Mouse (Mus musculus): Measurements from ENCODE around the gene Clba1. TPM values are rescaled to one million over a fixed set of nuclear protein-coding genes. Genes with fewer than 3 reads are reported as not detected.
"Not testable (repeated sequence)": the region's sequence is repeated elsewhere in the genome, so short reads cannot be mapped to it uniquely, and the experiment has no call there.

Clba1 gene
- total and polyA plus RNA-seq, 2 experiments from 2014 or later: 13.6 to 25.9 TPM

GRCm38 (mm10) chr12:112830141-112830540, 21.4 kb downstream of the Clba1 start:
- no peaks in the 10 kb centered on the region for H3K27me3 ChIP-seq (ENCODE audit: insufficient read depth, low read length)
- peaks cover 9% of the 10 kb centered on the region for H3K36me3 ChIP-seq (ENCODE audit: insufficient read depth, low read length)
- peak overlapping the region; percentile 67 for H3K9ac ChIP-seq (replicated peaks; ENCODE audit: low read length, poor library complexity, severe bottlenecking)
- TF ChIP-seq CTCF (IDR thresholded peaks at IDR 0.05): no peak
- H3K4me3 ChIP-seq (ENCODE audit: low read depth, low read length): peak overlapping the region; percentile 87
- 22% methylated on average over 2 of the region's 2 CpGs for WGBS
- no peaks in the 10 kb centered on the region for H3K9me3 ChIP-seq (ENCODE audit: low read length)
- 0 out of 2 replicates have a peak, but pooled peaks have one; percentile 0 for ATAC-seq (ENCODE audit: low FRiP score)
- H3K27ac ChIP-seq (ENCODE audit: low read depth, low read length): peak overlapping the region; percentile 77
- H3K4me1 ChIP-seq (ENCODE audit: insufficient read depth, low read length): peaks cover 14% of the 10 kb centered on the region
- no peak for DNase-seq (ENCODE audit: low spot score)
- H3K4me2 ChIP-seq (ENCODE audit: low read depth, low read length, poor library complexity, severe bottlenecking): peak overlapping the region; percentile 74

GRCm38 (mm10) chr12:112830570-112830969, 21.8 kb downstream of the Clba1 start:
- H3K4me2 ChIP-seq (ENCODE audit: low read depth, low read length, poor library complexity, severe bottlenecking): peak overlapping the region; percentile 74
- H3K4me3 ChIP-seq (ENCODE audit: low read depth, low read length): peak overlapping the region; percentile 87
- TF ChIP-seq CTCF (IDR thresholded peaks at IDR 0.05): no peak
- peaks cover 14% of the 10 kb centered on the region for H3K4me1 ChIP-seq (ENCODE audit: insufficient read depth, low read length)
- no peak for ATAC-seq (ENCODE audit: low FRiP score)
- DNase-seq (ENCODE audit: low spot score): no peak
- peak overlapping the region; percentile 77; the same call in 1 of the 2 replicates for H3K27ac ChIP-seq (ENCODE audit: low read depth, low read length)
- 81% methylated on average over 3 of the region's 3 CpGs for WGBS
- H3K9ac ChIP-seq (replicated peaks; ENCODE audit: low read length, poor library complexity, severe bottlenecking): peak overlapping the region; percentile 67
- no peaks in the 10 kb centered on the region for H3K9me3 ChIP-seq (ENCODE audit: low read length)
- H3K27me3 ChIP-seq (ENCODE audit: insufficient read depth, low read length): no peaks in the 10 kb centered on the region
- H3K36me3 ChIP-seq (ENCODE audit: insufficient read depth, low read length): peaks cover 9% of the 10 kb centered on the region

DNA sequence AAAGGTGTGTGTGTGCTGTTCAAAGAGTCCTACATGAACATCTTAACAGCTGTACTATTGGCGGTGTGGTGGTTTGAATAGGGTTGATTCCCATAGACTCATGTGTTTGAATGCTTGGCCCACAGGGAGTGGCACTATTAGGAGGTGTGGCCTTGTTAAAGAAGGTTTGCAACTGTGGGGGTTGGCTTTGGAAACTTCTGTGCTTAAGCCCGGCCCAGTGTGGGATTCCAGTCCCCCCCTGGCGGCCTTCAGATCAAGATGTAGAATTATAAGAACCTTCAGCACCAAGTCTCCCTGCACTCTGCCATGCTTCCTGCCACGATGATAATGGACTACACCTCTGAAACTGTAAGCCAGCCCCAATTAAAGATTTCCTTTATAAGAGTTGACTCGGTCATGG, 23.7 kb downstream of the Clba1 start:
- no peak overlapping the region for H3K9ac ChIP-seq (replicated peaks; ENCODE audit: low read length, poor library complexity, severe bottlenecking)
- H3K4me1 ChIP-seq (ENCODE audit: insufficient read depth, low read length): peaks cover 10% of the 10 kb centered on the region
- H3K9me3 ChIP-seq (ENCODE audit: low read length): no peaks in the 10 kb centered on the region
- no peaks in the 10 kb centered on the region for H3K27me3 ChIP-seq (ENCODE audit: insufficient read depth, low read length)
- peaks cover 4% of the 10 kb centered on the region; the same call in 1 of the 2 replicates for H3K36me3 ChIP-seq (ENCODE audit: insufficient read depth, low read length)
- no peak for TF ChIP-seq CTCF (IDR thresholded peaks at IDR 0.05)
- 91% methylated on average over 5 of the region's 5 CpGs for WGBS
- ATAC-seq (ENCODE audit: low FRiP score) (no peak), DNase-seq (ENCODE audit: low spot score) (no peak)
- no peak overlapping the region for H3K4me2 ChIP-seq (ENCODE audit: low read depth, low read length, poor library complexity, severe bottlenecking)
- no peak overlapping the region for H3K27ac ChIP-seq (ENCODE audit: low read depth, low read length)
- no peak overlapping the region for H3K4me3 ChIP-seq (ENCODE audit: low read depth, low read length)

- no peak overlapping the region for H3K9ac ChIP-seq (replicated peaks; ENCODE audit: low read length, poor library complexity, severe bottlenecking)
- no peak overlapping the region for H3K4me3 ChIP-seq (ENCODE audit: low read depth, low read length)
- no peaks in the 10 kb centered on the region for H3K36me3 ChIP-seq (ENCODE audit: insufficient read depth, low read length)
- H3K27me3 ChIP-seq (ENCODE audit: insufficient read depth, low read length): no peaks in the 10 kb centered on the region
- H3K4me1 ChIP-seq (ENCODE audit: insufficient read depth, low read length): peaks cover 6% of the 10 kb centered on the region
- ATAC-seq (ENCODE audit: low FRiP score) (no peak), DNase-seq (ENCODE audit: low spot score) (no peak)
- H3K9me3 ChIP-seq (ENCODE audit: low read length): no peaks in the 10 kb centered on the region
- no peak for TF ChIP-seq CTCF (IDR thresholded peaks at IDR 0.05)
- 90% methylated on average over 6 of the region's 6 CpGs for WGBS
- H3K27ac ChIP-seq (ENCODE audit: low read depth, low read length): no peak overlapping the region
- no peak overlapping the region for H3K4me2 ChIP-seq (ENCODE audit: low read depth, low read length, poor library complexity, severe bottlenecking)
Measured at GRCm38 (mm10) chr12:112833527-112833926, 24.8 kb downstream of the Clba1 start.

- Histone ChIP-seq H3K27ac (ENCODE audit: low read depth, low read length) (no peak overlapping the region), H3K4me3 (ENCODE audit: low read depth, low read length) (no peak overlapping the region), H3K4me2 (ENCODE audit: low read depth, low read length, poor library complexity, severe bottlenecking) (no peak overlapping the region), H3K9ac (replicated peaks; ENCODE audit: low read length, poor library complexity, severe bottlenecking) (no peak overlapping the region), H3K27me3 (ENCODE audit: insufficient read depth, low read length) (no peaks in the 10 kb centered on the region), H3K36me3 (ENCODE audit: insufficient read depth, low read length) (no peaks in the 10 kb centered on the region), H3K4me1 (ENCODE audit: insufficient read depth, low read length) (peaks cover 6% of the 10 kb centered on the region), H3K9me3 (ENCODE audit: low read length) (no peaks in the 10 kb centered on the region)
- no peak for DNase-seq (ENCODE audit: low spot score)
- TF ChIP-seq CTCF (IDR thresholded peaks at IDR 0.05): no peak
- WGBS: 74% methylated on average over 2 of the region's 2 CpGs
- ATAC-seq (ENCODE audit: low FRiP score): no peak
Measured at GRCm38 (mm10) chr12:112835046-112835445, 26.3 kb downstream of the Clba1 start.

DNA sequence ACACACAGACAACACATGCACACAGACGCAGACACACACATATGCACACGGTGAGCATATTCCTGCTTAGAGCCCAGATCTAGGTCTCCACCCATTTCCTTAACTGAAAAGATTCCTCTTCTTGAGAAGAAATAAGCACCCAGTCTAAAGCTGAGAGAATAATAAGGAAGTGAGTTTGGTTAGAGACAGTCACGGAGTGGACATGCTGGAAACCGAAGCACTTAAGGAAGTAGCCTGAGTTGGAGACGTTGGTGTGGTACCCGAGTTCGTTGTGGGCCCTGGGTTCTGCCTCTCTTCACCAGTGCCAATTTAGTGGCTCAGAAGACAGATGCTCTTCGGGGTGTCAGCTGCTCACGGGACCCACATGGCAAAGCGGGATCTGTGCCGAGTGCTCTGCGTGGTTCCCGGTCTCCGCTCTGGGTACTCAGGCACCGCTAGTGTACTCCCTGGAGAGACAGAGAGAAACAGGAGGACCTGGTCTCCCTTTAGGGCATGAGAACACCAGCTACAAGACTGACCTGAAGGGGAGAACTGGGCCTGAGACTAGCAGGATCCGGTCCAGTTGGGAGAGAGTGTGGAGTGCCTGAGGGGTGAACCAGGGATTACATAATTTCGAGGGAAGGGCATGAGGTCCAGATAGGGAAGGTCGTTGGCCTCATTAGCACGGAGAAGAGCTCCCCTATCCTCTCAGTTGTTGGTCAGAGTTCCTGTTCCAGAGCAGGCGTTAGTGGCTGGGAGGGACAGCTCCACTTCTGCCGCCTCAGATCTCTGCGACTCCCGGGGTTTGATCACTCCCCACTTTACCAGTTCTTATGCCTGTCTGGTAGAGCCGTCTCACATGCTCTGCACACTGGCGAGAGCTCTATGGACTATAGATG, 31.7 kb downstream of the Clba1 start:
- no peak for DNase-seq (ENCODE audit: low spot score)
- no peak for TF ChIP-seq CTCF (IDR thresholded peaks at IDR 0.05)
- WGBS: 83% methylated on average over 25 of the region's 25 CpGs
- H3K27me3 ChIP-seq (ENCODE audit: insufficient read depth, low read length): no peaks in the 10 kb centered on the region
- H3K9me3 ChIP-seq (ENCODE audit: low read length): no peaks in the 10 kb centered on the region
- H3K27ac ChIP-seq (ENCODE audit: low read depth, low read length): no peak overlapping the region
- H3K4me1 ChIP-seq (ENCODE audit: insufficient read depth, low read length): no peaks in the 10 kb centered on the region
- no peak for ATAC-seq (ENCODE audit: low FRiP score)
- no peaks in the 10 kb centered on the region for H3K36me3 ChIP-seq (ENCODE audit: insufficient read depth, low read length)
- H3K4me2 ChIP-seq (ENCODE audit: low read depth, low read length, poor library complexity, severe bottlenecking): no peak overlapping the region
- H3K9ac ChIP-seq (replicated peaks; ENCODE audit: low read length, poor library complexity, severe bottlenecking): no peak overlapping the region
- no peak overlapping the region for H3K4me3 ChIP-seq (ENCODE audit: low read depth, low read length)

DNA sequence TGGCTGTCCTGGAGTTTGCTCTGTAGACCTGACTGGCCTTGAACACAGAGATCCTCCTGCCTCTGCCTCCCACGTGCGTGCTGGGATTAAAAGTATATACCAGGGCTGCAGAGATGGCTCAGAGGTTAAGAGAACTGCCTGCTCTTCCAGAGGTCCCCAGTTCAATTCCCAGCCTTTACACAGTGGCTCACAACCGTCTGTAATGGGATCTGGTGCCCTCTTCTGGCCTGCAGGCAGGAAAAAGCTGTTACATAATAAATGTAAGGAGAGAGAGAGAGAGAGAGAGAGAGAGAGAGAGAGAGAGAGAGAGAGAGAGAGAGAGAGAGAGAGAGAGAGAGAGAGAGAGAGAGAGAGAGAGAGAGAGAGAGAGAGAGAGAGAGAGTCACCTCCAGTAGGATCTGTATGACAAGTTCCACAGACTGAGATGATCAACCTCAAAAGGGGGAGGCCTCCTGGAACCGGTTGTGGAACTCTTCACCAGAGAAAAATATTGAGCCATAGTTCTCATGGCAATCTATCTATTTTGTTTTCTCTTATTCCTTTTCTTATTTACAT, 32.7 kb downstream of the Clba1 start:
- not testable (repeated sequence) for H3K4me3 ChIP-seq (ENCODE audit: low read depth, low read length); H3K9ac ChIP-seq (replicated peaks; ENCODE audit: low read length, poor library complexity, severe bottlenecking); H3K4me1 ChIP-seq (ENCODE audit: insufficient read depth, low read length); H3K27me3 ChIP-seq (ENCODE audit: insufficient read depth, low read length); H3K27ac ChIP-seq (ENCODE audit: low read depth, low read length); H3K36me3 ChIP-seq (ENCODE audit: insufficient read depth, low read length); H3K9me3 ChIP-seq (ENCODE audit: low read length); ATAC-seq (ENCODE audit: low FRiP score); H3K4me2 ChIP-seq (ENCODE audit: low read depth, low read length, poor library complexity, severe bottlenecking); DNase-seq (ENCODE audit: low spot score)
- 78% methylated on average over 4 of the region's 4 CpGs for WGBS

DNA sequence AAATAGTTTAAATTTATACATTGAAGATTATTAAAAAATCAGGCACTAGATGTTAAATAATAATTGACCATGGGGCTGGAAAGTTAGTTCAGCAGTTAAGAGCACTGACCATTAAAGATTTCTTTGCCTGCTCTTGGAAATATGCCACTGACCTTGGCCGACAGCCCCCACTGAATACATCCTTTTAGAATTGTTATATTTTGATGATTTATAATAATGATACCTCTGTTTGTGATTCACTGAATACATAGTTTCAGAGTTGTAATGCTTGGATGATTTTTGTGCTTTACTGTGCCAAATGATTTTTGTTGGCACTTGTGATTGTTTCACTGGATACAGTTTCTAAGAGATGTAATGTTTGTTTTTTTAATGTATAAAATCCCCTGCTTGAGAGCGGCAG, 33.4 kb downstream of the Clba1 start:
- 81% methylated on average over 2 of the region's 2 CpGs for WGBS
- not testable (repeated sequence) for H3K9ac ChIP-seq (replicated peaks; ENCODE audit: low read length, poor library complexity, severe bottlenecking); H3K36me3 ChIP-seq (ENCODE audit: insufficient read depth, low read length); H3K9me3 ChIP-seq (ENCODE audit: low read length); H3K4me3 ChIP-seq (ENCODE audit: low read depth, low read length); DNase-seq (ENCODE audit: low spot score); H3K27me3 ChIP-seq (ENCODE audit: insufficient read depth, low read length); H3K27ac ChIP-seq (ENCODE audit: low read depth, low read length); H3K4me1 ChIP-seq (ENCODE audit: insufficient read depth, low read length); ATAC-seq (ENCODE audit: low FRiP score); H3K4me2 ChIP-seq (ENCODE audit: low read depth, low read length, poor library complexity, severe bottlenecking)

All from midbrain, postnatal 0 days (tissue).